Mouse (Mus musculus): ENCODE results near the gene Abce1. TPM values are rescaled to one million over a fixed set of nuclear protein-coding genes. Genes with fewer than 3 reads are reported as not detected.
A peak's percentile ranks its signal among the peaks of the same experiment; 100 is the strongest.

Abce1 gene
- 88.0 and 94.9 TPM in 2 replicates for polyA plus RNA-seq (2015; fragmentation: Nextera tagmentation; extraction: Ambion mirVana)

DNA sequence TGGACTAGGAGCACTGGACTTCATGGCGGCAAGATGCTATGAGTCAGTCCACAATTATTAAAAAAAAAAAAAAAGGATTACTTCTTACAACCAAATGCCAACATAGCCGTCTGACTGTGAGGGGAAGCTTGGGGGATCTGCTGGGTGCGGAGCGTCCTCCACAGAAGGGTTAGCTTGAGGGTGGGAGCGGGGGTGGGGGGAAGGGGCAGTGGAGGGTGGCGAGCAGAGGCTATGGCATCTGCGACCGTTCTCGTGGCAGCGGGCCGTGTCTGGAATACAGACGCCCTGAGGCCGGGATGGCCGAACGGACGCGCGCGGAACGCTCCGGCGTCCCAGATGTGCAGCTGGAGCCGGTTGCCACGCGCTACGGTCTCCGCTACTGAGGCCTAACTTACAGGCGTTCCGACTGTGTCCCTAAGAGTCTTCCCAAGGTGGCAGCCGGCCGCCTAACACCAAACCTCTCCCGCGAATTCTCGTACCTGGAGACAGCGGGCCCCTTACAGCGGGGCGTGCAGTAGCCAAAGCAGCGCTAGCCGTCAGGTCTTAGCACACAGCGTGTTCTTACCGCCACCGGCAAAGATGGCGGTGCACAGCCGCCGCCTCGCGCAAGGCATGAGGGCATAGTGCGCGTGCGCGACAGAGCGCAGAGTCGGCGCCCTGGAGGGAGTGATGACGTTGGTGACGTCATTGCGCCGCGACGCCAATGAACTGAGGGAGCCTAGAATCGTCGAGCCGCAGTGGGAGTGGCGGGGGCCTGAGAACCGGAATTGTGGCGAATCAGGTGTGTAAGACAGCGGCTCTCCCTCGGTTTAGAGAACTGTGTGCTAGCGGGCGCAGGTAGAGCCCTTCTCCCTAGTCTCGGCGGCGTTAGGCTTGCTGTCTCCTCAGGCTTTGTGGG is at the start of gene Abce1, which contains the start of gene Anapc10:
TSS of gene Abce1 (minus strand) at position 677 of the 898 bp plus-strand sequence.
TSS of gene Anapc10 (plus strand) at position 757 of the 898 bp plus-strand sequence.
- H3K9ac ChIP-seq (ENCODE audit: low read length) = peak within 1 kb of the TSS; percentile 88
- no peaks in the 10 kb centered on the region for H3K9me3 ChIP-seq (ENCODE audit: control insufficient read depth, low read length)
- H3K4me2 ChIP-seq (ENCODE audit: low read depth, low read length) = peak within 1 kb of the TSS; percentile 84
- no peaks in the 10 kb centered on the region for H3K27me3 ChIP-seq (ENCODE audit: control insufficient read depth, insufficient read depth, low read depth, low read length)
- H3K4me3 ChIP-seq (ENCODE audit: low read length) = peak within 1 kb of the TSS; percentile 96
- peaks cover 6% of the 10 kb centered on the region for H3K4me1 ChIP-seq (replicated peaks; ENCODE audit: control insufficient read depth, insufficient read depth, low read length)
- H3K27ac ChIP-seq (ENCODE audit: low read length) = peak within 1 kb of the TSS; percentile 78
- peak; percentile 100 for ATAC-seq (ENCODE audit: low read depth)
- WGBS = under 1% methylated on average over 73 of the region's 73 CpGs
- H3K36me3 ChIP-seq (ENCODE audit: control insufficient read depth, insufficient read depth, low read length) = peaks cover 10% of the 10 kb centered on the region

DNA sequence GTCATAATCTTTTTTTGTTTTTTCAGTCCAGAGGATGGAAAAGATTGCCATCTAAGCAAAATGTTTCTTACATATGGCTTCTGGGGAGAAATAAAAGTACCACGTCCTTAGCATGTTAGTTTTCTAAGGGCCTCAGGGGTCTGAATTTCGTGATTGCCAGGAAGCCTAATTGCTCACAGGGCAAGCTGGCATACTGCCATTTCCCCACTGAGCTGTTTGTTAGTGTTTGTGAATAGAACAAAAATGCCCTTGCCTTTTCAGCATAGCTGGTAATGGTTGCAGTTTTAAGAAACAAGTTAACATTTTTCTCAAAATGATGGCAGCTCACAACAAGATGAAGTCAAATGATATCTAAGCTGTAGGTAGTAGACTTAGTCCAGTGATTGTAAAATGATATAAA is 38.8 kb upstream of the Abce1 start:
- 39% methylated on average over 2 of the region's 2 CpGs for WGBS
- no peak overlapping the region for H3K27ac ChIP-seq (ENCODE audit: low read length)

GRCm38 (mm10) chr8:79748591-79748990 is 37.1 kb upstream of the Abce1 start:
- Histone ChIP-seq H3K9me3 (ENCODE audit: control insufficient read depth, low read length) (no peaks in the 10 kb centered on the region), H3K4me1 (replicated peaks; ENCODE audit: control insufficient read depth, insufficient read depth, low read length) (no peaks in the 10 kb centered on the region), H3K27ac (ENCODE audit: low read length) (no peak overlapping the region), H3K4me2 (ENCODE audit: low read depth, low read length) (no peak overlapping the region), H3K27me3 (ENCODE audit: control insufficient read depth, insufficient read depth, low read depth, low read length) (no peaks in the 10 kb centered on the region), H3K9ac (ENCODE audit: low read length) (no peak overlapping the region), H3K4me3 (ENCODE audit: low read length) (no peak overlapping the region), H3K36me3 (ENCODE audit: control insufficient read depth, insufficient read depth, low read length) (no peaks in the 10 kb centered on the region)
- ATAC-seq (ENCODE audit: low read depth) = no peak
- WGBS = 49% methylated on average over 4 of the region's 4 CpGs

More for the DNA sequence above, 38.8 kb upstream of the Abce1 start:
- no peaks in the 10 kb centered on the region for H3K27me3 ChIP-seq (ENCODE audit: control insufficient read depth, insufficient read depth, low read depth, low read length)
- H3K4me2 ChIP-seq (ENCODE audit: low read depth, low read length) = no peak overlapping the region
- no peaks in the 10 kb centered on the region for H3K4me1 ChIP-seq (replicated peaks; ENCODE audit: control insufficient read depth, insufficient read depth, low read length)
- H3K9ac ChIP-seq (ENCODE audit: low read length) = no peak overlapping the region
- no peaks in the 10 kb centered on the region for H3K9me3 ChIP-seq (ENCODE audit: control insufficient read depth, low read length)
- no peaks in the 10 kb centered on the region for H3K36me3 ChIP-seq (ENCODE audit: control insufficient read depth, insufficient read depth, low read length)
- ATAC-seq (ENCODE audit: low read depth) = no peak
- no peak overlapping the region for H3K4me3 ChIP-seq (ENCODE audit: low read length)

- 59% methylated on average over 2 of the region's 2 CpGs for WGBS
- no peak for ATAC-seq (ENCODE audit: low read depth)
- Histone ChIP-seq H3K4me1 (replicated peaks; ENCODE audit: control insufficient read depth, insufficient read depth, low read length) (no peaks in the 10 kb centered on the region), H3K9me3 (ENCODE audit: control insufficient read depth, low read length) (no peaks in the 10 kb centered on the region), H3K9ac (ENCODE audit: low read length) (no peak overlapping the region), H3K4me2 (ENCODE audit: low read depth, low read length) (no peak overlapping the region), H3K36me3 (ENCODE audit: control insufficient read depth, insufficient read depth, low read length) (no peaks in the 10 kb centered on the region), H3K27me3 (ENCODE audit: control insufficient read depth, insufficient read depth, low read depth, low read length) (no peaks in the 10 kb centered on the region), H3K4me3 (ENCODE audit: low read length) (no peak overlapping the region), H3K27ac (ENCODE audit: low read length) (no peak overlapping the region)
Measured at GRCm38 (mm10) chr8:79748171-79748570, 36.6 kb upstream of the Abce1 start.

DNA sequence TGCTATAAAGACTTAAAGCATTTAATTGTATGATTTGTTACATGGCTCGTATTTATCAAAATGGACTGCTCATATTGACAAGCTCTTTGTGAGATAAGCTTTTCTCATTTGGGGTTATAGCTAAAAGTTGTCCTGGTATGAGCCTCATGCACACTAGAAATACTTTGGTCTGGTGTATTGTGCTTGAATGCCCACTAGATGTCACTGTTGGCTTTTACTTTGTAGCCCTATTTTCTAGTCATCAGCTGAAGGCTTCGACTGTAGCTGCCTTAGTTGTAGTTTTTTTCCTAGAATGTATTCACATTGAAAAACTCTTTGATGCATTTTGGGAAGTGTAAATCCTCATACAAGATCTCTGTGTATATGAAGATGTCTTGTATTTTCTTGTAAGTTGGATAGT is 22.8 kb upstream of the Abce1 start:
- 12% methylated on average over 2 of the region's 2 CpGs for WGBS
- Histone ChIP-seq H3K27me3 (ENCODE audit: control insufficient read depth, insufficient read depth, low read depth, low read length) (no peaks in the 10 kb centered on the region), H3K4me3 (ENCODE audit: low read length) (no peak overlapping the region), H3K36me3 (ENCODE audit: control insufficient read depth, insufficient read depth, low read length) (no peaks in the 10 kb centered on the region; the same call in 1 of the 2 replicates), H3K4me2 (ENCODE audit: low read depth, low read length) (no peak overlapping the region), H3K9me3 (ENCODE audit: control insufficient read depth, low read length) (no peaks in the 10 kb centered on the region), H3K4me1 (replicated peaks; ENCODE audit: control insufficient read depth, insufficient read depth, low read length) (no peaks in the 10 kb centered on the region), H3K9ac (ENCODE audit: low read length) (no peak overlapping the region), H3K27ac (ENCODE audit: low read length) (no peak overlapping the region)
- no peak for ATAC-seq (ENCODE audit: low read depth)

DNA sequence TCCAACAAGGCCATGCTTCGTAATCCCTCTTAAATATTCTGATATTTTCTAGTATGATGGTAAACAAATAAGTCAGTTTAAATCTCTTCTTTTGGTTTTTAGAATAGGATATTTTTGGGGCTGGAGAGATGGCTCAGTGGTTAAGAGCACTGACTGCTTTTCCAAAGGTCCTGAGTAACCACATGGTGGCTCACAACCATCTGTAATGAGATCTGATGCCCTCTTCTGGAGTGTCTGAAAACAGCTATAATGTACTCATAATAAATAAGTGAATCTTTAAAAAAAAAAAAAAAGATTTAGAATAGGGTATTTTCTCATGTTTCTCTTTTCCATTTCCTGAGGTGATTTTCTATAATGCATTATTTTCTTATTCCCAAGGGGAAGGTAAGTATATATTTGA is 16.4 kb upstream of the Abce1 start:
- no peak for ATAC-seq (ENCODE audit: low read depth)
- peaks cover 2% of the 10 kb centered on the region; the same call in 1 of the 2 replicates for H3K36me3 ChIP-seq (ENCODE audit: control insufficient read depth, insufficient read depth, low read length)
- H3K4me2 ChIP-seq (ENCODE audit: low read depth, low read length) = no peak overlapping the region
- 90% methylated on average over 1 of the region's 1 CpGs for WGBS
- H3K27ac ChIP-seq (ENCODE audit: low read length) = no peak overlapping the region
- H3K27me3 ChIP-seq (ENCODE audit: control insufficient read depth, insufficient read depth, low read depth, low read length) = no peaks in the 10 kb centered on the region
- no peaks in the 10 kb centered on the region for H3K4me1 ChIP-seq (replicated peaks; ENCODE audit: control insufficient read depth, insufficient read depth, low read length)
- H3K9ac ChIP-seq (ENCODE audit: low read length) = no peak overlapping the region
- no peaks in the 10 kb centered on the region for H3K9me3 ChIP-seq (ENCODE audit: control insufficient read depth, low read length)
- H3K4me3 ChIP-seq (ENCODE audit: low read length) = no peak overlapping the region

DNA sequence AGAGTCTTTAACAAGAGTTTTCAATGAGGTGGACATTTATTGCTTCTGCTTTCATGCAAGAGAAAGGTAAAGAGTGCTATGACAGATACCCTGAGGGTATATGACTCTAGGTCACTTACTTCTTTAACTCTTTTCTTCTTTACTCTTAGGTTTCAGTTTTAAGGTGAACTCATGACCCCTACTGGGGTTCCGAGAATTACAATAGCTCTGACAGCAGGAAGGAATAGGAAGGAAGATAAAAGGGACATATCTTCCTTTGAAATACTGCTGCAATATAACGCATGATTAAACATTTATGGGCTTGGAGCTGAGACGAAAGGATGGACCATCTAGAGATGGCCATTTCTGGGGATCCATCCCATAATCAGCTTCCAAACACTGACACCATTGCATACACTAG is 13.0 kb upstream of the Abce1 start:
- Histone ChIP-seq H3K9me3 (ENCODE audit: control insufficient read depth, low read length) (no peaks in the 10 kb centered on the region), H3K4me3 (ENCODE audit: low read length) (no peak overlapping the region), H3K27me3 (ENCODE audit: control insufficient read depth, insufficient read depth, low read depth, low read length) (no peaks in the 10 kb centered on the region), H3K4me1 (replicated peaks; ENCODE audit: control insufficient read depth, insufficient read depth, low read length) (no peaks in the 10 kb centered on the region), H3K27ac (ENCODE audit: low read length) (no peak overlapping the region), H3K36me3 (ENCODE audit: control insufficient read depth, insufficient read depth, low read length) (peaks cover 11% of the 10 kb centered on the region), H3K9ac (ENCODE audit: low read length) (no peak overlapping the region), H3K4me2 (ENCODE audit: low read depth, low read length) (no peak overlapping the region)
- WGBS = 53% methylated on average over 3 of the region's 3 CpGs
- no peak for ATAC-seq (ENCODE audit: low read depth)

- peaks cover 11% of the 10 kb centered on the region for H3K36me3 ChIP-seq (ENCODE audit: control insufficient read depth, insufficient read depth, low read length)
- H3K4me3 ChIP-seq (ENCODE audit: low read length) = no peak overlapping the region
- no peak overlapping the region for H3K4me2 ChIP-seq (ENCODE audit: low read depth, low read length)
- H3K27me3 ChIP-seq (ENCODE audit: control insufficient read depth, insufficient read depth, low read depth, low read length) = no peaks in the 10 kb centered on the region
- H3K4me1 ChIP-seq (replicated peaks; ENCODE audit: control insufficient read depth, insufficient read depth, low read length) = no peaks in the 10 kb centered on the region
- ATAC-seq (ENCODE audit: low read depth) = no peak
- no peak overlapping the region for H3K27ac ChIP-seq (ENCODE audit: low read length)
- H3K9me3 ChIP-seq (ENCODE audit: control insufficient read depth, low read length) = no peaks in the 10 kb centered on the region
- no peak overlapping the region for H3K9ac ChIP-seq (ENCODE audit: low read length)
Measured at GRCm38 (mm10) chr8:79723308-79723707, 11.8 kb upstream of the Abce1 start.

DNA sequence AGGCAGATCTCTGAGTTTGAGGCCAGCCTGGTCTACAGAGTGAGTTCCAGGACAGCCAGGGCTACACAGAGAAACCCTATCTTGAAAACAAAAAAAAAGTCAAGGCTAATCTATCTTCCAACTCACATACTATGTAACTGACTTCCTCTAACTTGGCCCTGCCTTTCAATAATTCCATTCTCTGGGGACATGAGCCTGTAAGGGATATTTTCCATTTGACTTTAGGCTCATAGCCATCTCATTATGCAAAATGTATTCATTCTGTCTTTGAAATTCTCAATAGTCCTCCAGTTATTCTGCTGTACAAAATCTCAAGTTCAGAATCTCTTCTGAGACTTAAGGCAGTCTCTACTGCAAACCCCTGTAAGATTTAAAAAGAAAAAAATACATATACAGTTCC is 10.0 kb upstream of the Abce1 start:
- Histone ChIP-seq H3K9me3 (ENCODE audit: control insufficient read depth, low read length) (no peaks in the 10 kb centered on the region), H3K36me3 (ENCODE audit: control insufficient read depth, insufficient read depth, low read length) (peaks cover 14% of the 10 kb centered on the region), H3K27me3 (ENCODE audit: control insufficient read depth, insufficient read depth, low read depth, low read length) (no peaks in the 10 kb centered on the region), H3K4me3 (ENCODE audit: low read length) (no peak overlapping the region), H3K4me2 (ENCODE audit: low read depth, low read length) (no peak overlapping the region), H3K9ac (ENCODE audit: low read length) (no peak overlapping the region), H3K27ac (ENCODE audit: low read length) (no peak overlapping the region), H3K4me1 (replicated peaks; ENCODE audit: control insufficient read depth, insufficient read depth, low read length) (no peaks in the 10 kb centered on the region)
- no peak for ATAC-seq (ENCODE audit: low read depth)

Measured in lung, embryonic 16.5 days (tissue).